Mouse (Mus musculus) midbrain, embryonic 10.5 days (tissue): ENCODE measurements around the gene Syne1. TPM values are rescaled to one million over a fixed set of nuclear protein-coding genes. Genes with fewer than 3 reads are reported as not detected.

ENCODE experiments used
- DNase-seq: peaks from one replicate; pipeline ENCODE4 v3.0.0-alpha.2; 2017; ENCODE audit warnings: low spot score
- H3K27ac ChIP-seq: fragments of 300-500 bp; sonication (generic); replicated peaks from 2 replicates; pipeline ENCODE4 v1.5.1; 2016; ENCODE audit warnings: mild to moderate bottlenecking
- H3K27me3 ChIP-seq: fragments of 300-500 bp; sonication (generic); 2 replicates; pipeline ENCODE4 v1.6.1; 2016; ENCODE audit warnings: low read depth, mild to moderate bottlenecking; ENCODE audit not compliant: poor library complexity, severe bottlenecking
- H3K36me3 ChIP-seq: fragments of 300-500 bp; sonication (generic); 2 replicates; pipeline ENCODE4 v1.6.1; 2016; ENCODE audit warnings: mild to moderate bottlenecking, moderate library complexity
- H3K4me1 ChIP-seq: fragments of 300-500 bp; sonication (generic); 2 replicates; pipeline ENCODE4 v1.6.1; 2016
- H3K4me3 ChIP-seq: fragments of 300-500 bp; sonication (generic); 2 replicates; pipeline ENCODE4 v1.5.1; 2016; ENCODE audit warnings: mild to moderate bottlenecking, moderate library complexity
- H3K9me3 ChIP-seq: fragments of 300-500 bp; sonication (generic); replicated peaks from 2 replicates; pipeline ENCODE4 v1.6.1; 2016; ENCODE audit warnings: mild to moderate bottlenecking
- WGBS: fragments of 180-500 bp; shearing (Covaris S2); methylation state at CpG from one replicate; pipeline ENCODE4 v1.1.7; 2016; 5-methylcytosine and 5-hydroxymethylcytosine counted together
- polyA plus RNA-seq: library from polyadenylated mRNA; unstranded; fragments of >200 nt; fragmentation: Nextera tagmentation; extraction: Ambion mirVana; gene quantifications from 2 replicates; pipeline ENCODE4 v1.2.1, GENCODE M21; 2016

Gene Syne1
- polyA plus RNA-seq, 1 experiment from 2014 or later: 1.6 TPM

GRCm38 (mm10) chr10:5250702-5251101 is 300.6 kb downstream of the Syne1 start:
- H3K4me1 ChIP-seq: no peaks in the 10 kb centered on the region
- WGBS: 76% methylated on average over 10 of the region's 10 CpGs
- H3K27me3 ChIP-seq: no peaks in the 10 kb centered on the region
- no peaks in the 10 kb centered on the region for H3K36me3 ChIP-seq
- no peak for DNase-seq
- H3K27ac ChIP-seq: no peak overlapping the region
- H3K4me3 ChIP-seq: no peak overlapping the region
- H3K9me3 ChIP-seq: no peaks in the 10 kb centered on the region

- WGBS: 85% methylated on average over 4 of the region's 4 CpGs
- Histone ChIP-seq H3K4me3 (no peak overlapping the region), H3K27me3 (no peaks in the 10 kb centered on the region), H3K4me1 (no peaks in the 10 kb centered on the region; the same call in 1 of the 2 replicates), H3K36me3 (no peaks in the 10 kb centered on the region), H3K9me3 (no peaks in the 10 kb centered on the region), H3K27ac (no peak overlapping the region)
- no peak for DNase-seq
Observed at GRCm38 (mm10) chr10:5239680-5240079, 311.6 kb downstream of the Syne1 start.

GRCm38 (mm10) chr10:5236926-5237325 is 314.4 kb downstream of the Syne1 start:
- Histone ChIP-seq H3K27ac (no peak overlapping the region), H3K4me1 (no peaks in the 10 kb centered on the region; the same call in 1 of the 2 replicates), H3K27me3 (no peaks in the 10 kb centered on the region), H3K4me3 (no peak overlapping the region), H3K36me3 (no peaks in the 10 kb centered on the region), H3K9me3 (no peaks in the 10 kb centered on the region)
- 47% methylated on average over 4 of the region's 4 CpGs for WGBS
- DNase-seq: no peak

- Histone ChIP-seq H3K27me3 (no peaks in the 10 kb centered on the region), H3K4me1 (no peaks in the 10 kb centered on the region; the same call in 1 of the 2 replicates), H3K36me3 (no peaks in the 10 kb centered on the region), H3K4me3 (no peak overlapping the region), H3K27ac (no peak overlapping the region), H3K9me3 (no peaks in the 10 kb centered on the region)
- WGBS: 86% methylated on average over 3 of the region's 3 CpGs
- no peak for DNase-seq
Observed at GRCm38 (mm10) chr10:5236171-5236570, 315.1 kb downstream of the Syne1 start.

- no peaks in the 10 kb centered on the region for H3K36me3 ChIP-seq
- no peak overlapping the region for H3K4me3 ChIP-seq
- H3K27ac ChIP-seq: no peak overlapping the region
- WGBS: 81% methylated on average over 9 of the region's 9 CpGs
- H3K27me3 ChIP-seq: no peaks in the 10 kb centered on the region
- H3K9me3 ChIP-seq: no peaks in the 10 kb centered on the region
- no peak for DNase-seq
- no peaks in the 10 kb centered on the region; the same call in 1 of the 2 replicates for H3K4me1 ChIP-seq
Observed at GRCm38 (mm10) chr10:5234721-5235501, 316.4 kb downstream of the Syne1 start.

- Histone ChIP-seq H3K9me3 (no peaks in the 10 kb centered on the region), H3K4me1 (no peaks in the 10 kb centered on the region), H3K4me3 (no peak overlapping the region), H3K36me3 (no peaks in the 10 kb centered on the region), H3K27ac (no peak overlapping the region), H3K27me3 (no peaks in the 10 kb centered on the region)
- WGBS: 90% methylated on average over 8 of the region's 8 CpGs
- DNase-seq: no peak
Observed at GRCm38 (mm10) chr10:5229129-5229528, 322.2 kb downstream of the Syne1 start.

- Histone ChIP-seq H3K27ac (no peak overlapping the region), H3K9me3 (no peaks in the 10 kb centered on the region), H3K36me3 (no peaks in the 10 kb centered on the region), H3K4me3 (no peak overlapping the region), H3K4me1 (no peaks in the 10 kb centered on the region), H3K27me3 (no peaks in the 10 kb centered on the region)
- 79% methylated on average over 20 of the region's 20 CpGs for WGBS
- no peak for DNase-seq
Observed at GRCm38 (mm10) chr10:5227395-5228076, 323.7 kb downstream of the Syne1 start.

- H3K27me3 ChIP-seq: no peaks in the 10 kb centered on the region
- H3K27ac ChIP-seq: no peak overlapping the region
- H3K36me3 ChIP-seq: no peaks in the 10 kb centered on the region
- no peak overlapping the region for H3K4me3 ChIP-seq
- DNase-seq: no peak
- H3K9me3 ChIP-seq: no peaks in the 10 kb centered on the region
- H3K4me1 ChIP-seq: peaks cover 5% of the 10 kb centered on the region; the same call in 1 of the 2 replicates
- 39% methylated on average over 1 of the region's 1 CpGs for WGBS
Observed at GRCm38 (mm10) chr10:5215943-5216342, 335.3 kb downstream of the Syne1 start.

- 64% methylated on average over 7 of the region's 7 CpGs for WGBS
- DNase-seq: no peak
- H3K27ac ChIP-seq: no peak overlapping the region
- H3K27me3 ChIP-seq: no peaks in the 10 kb centered on the region
- no peaks in the 10 kb centered on the region for H3K4me1 ChIP-seq
- no peaks in the 10 kb centered on the region for H3K9me3 ChIP-seq
- no peak overlapping the region for H3K4me3 ChIP-seq
- no peaks in the 10 kb centered on the region for H3K36me3 ChIP-seq
Observed at GRCm38 (mm10) chr10:5207905-5208641, 343.2 kb downstream of the Syne1 start.

- Histone ChIP-seq H3K4me3 (no peak overlapping the region), H3K27ac (no peak overlapping the region), H3K9me3 (no peaks in the 10 kb centered on the region), H3K27me3 (no peaks in the 10 kb centered on the region), H3K36me3 (no peaks in the 10 kb centered on the region), H3K4me1 (no peaks in the 10 kb centered on the region)
- WGBS: 78% methylated on average over 3 of the region's 3 CpGs
- DNase-seq: no peak
Observed at GRCm38 (mm10) chr10:5205977-5206376, 345.3 kb downstream of the Syne1 start.

- DNase-seq: no peak
- Histone ChIP-seq H3K4me1 (no peaks in the 10 kb centered on the region), H3K4me3 (no peak overlapping the region), H3K9me3 (no peaks in the 10 kb centered on the region), H3K27me3 (no peaks in the 10 kb centered on the region), H3K27ac (no peak overlapping the region), H3K36me3 (no peaks in the 10 kb centered on the region)
- WGBS: 89% methylated on average over 5 of the region's 5 CpGs
Observed at GRCm38 (mm10) chr10:5205570-5205969, 345.7 kb downstream of the Syne1 start.

GRCm38 (mm10) chr10:5203837-5204236 is 347.4 kb downstream of the Syne1 start:
- no peak overlapping the region for H3K4me3 ChIP-seq
- no peak for DNase-seq
- WGBS: 87% methylated on average over 10 of the region's 10 CpGs
- H3K9me3 ChIP-seq: no peaks in the 10 kb centered on the region
- no peaks in the 10 kb centered on the region for H3K4me1 ChIP-seq
- no peaks in the 10 kb centered on the region for H3K36me3 ChIP-seq
- H3K27ac ChIP-seq: no peak overlapping the region
- H3K27me3 ChIP-seq: no peaks in the 10 kb centered on the region

GRCm38 (mm10) chr10:5197356-5197755 is 353.9 kb downstream of the Syne1 start:
- H3K27ac ChIP-seq: no peak overlapping the region
- H3K27me3 ChIP-seq: no peaks in the 10 kb centered on the region
- peaks cover 8% of the 10 kb centered on the region for H3K4me1 ChIP-seq
- H3K9me3 ChIP-seq: no peaks in the 10 kb centered on the region
- no peak overlapping the region for H3K4me3 ChIP-seq
- whole genome bisulfite sequencing: 85% methylated on average over 2 of the region's 2 CpGs
- H3K36me3 ChIP-seq: no peaks in the 10 kb centered on the region
- DNase-seq: no peak
